Mouse (Mus musculus): ENCODE measurements around the gene Ptdss2.

DNA sequence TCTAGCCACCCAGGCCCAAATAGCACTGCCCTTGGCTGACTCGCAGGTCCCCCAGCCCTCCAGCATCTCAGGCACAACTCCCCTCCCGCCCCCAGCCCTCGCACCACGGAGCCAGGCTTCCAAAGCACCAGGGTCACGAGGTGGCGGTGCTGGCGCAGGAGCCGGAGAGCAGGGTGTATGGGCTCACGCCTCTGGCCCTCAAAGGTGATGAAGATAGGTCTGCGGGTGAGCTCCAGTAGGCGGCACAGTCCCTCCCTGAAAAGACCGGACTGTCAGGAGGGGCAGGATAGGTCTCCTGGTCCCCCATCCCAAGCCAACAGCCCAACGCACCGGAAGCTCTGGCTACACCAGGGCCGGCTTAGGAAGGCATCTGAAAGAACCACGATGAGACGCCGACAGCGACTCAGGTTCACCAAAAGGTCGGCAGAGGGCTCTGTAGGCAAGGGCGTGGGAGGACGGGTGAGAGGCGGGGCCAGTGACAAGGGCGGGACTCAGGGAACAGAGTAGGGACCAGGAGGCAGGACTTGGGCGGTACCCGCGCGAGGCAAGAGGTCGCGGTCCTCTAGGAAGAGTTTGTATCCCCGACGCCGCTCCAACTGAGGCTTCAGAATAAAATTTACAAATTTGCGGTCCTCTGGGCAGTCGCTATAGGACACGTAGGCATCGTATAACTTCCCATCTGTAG lies 30.0 kb upstream of the Ptdss2 start:
- TF ChIP-seq CTCF (IDR thresholded peaks at IDR 0.05 in 2 of 3, conservative IDR thresholded peaks at IDR 0.05 in 1 of 3; ENCODE audit: control insufficient read depth in 1 of 3, insufficient read depth in 1 of 3, low read depth in 2 of 3, low read length in 3 of 3, poor library complexity in 1 of 3, severe bottlenecking in 1 of 3) = peak in 2 of 3 experiments; percentile 82 to 89; a peak in 5 of 6 replicates
- no peak for TF ChIP-seq GABPA (IDR thresholded peaks at IDR 0.05; ENCODE audit: low read depth, low read length)

Data from MEL (cell line).